Mouse (Mus musculus): ENCODE data around the gene Pgam5.

Gene Pgam5

GRCm38 (mm10) chr5:110269141-110270101 is at the start of gene Pgam5:
TSS of gene Pgam5 (minus strand) at chr5:110269913.
- DNase-seq (ENCODE audit: low spot score in 2 of 2) = peak; percentile 87 to 94

DNA sequence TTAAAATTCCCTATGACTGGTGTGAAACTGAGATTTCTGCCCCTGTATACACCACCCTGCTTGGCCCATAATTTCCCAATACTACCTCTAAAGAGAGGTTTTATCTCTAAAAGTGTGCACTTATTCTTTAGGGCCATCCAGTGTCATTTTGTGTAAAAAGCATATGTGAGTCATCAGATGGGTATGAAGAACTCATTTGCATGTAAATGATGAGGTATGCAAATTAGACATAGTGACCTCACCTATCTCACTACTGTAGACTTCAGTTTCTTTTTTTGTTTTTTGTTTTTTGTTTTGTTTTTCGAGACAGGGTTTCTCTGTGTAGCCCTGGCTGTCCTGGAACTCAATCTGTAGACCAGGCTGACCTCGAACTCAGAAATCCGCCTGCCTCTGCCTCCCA is 43.4 kb upstream of the Pgam5 start:
- DNase-seq (ENCODE audit: low spot score in 2 of 2) = no peak

- DNase-seq (ENCODE audit: low spot score in 2 of 2) = no peak
Measured at GRCm38 (mm10) chr5:110308861-110309260, 39.1 kb upstream of the Pgam5 start.

- no peak for DNase-seq (ENCODE audit: low spot score in 2 of 2)
Measured at GRCm38 (mm10) chr5:110300591-110300990, 30.9 kb upstream of the Pgam5 start.

DNA sequence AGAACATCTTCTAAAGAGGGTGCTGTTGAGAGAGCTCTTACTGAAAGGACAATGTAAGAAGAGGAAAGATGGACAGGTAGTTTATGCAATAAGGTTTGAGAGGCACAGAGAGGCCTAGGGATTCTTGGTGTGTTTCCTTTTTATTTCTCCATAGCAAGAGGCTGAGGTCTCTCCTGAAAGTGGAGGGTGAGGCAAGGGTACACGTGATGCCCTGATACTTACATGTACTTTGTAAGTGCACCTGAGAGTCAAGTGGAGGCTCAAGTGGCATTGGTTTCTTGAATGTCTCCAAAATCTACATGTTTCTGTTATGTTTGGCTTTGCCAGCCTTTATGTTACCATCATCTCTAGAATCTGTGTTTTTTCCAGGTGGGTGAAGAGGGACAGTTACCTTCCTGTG is 26.9 kb upstream of the Pgam5 start:
- no peak for DNase-seq (ENCODE audit: low spot score in 2 of 2)

DNA sequence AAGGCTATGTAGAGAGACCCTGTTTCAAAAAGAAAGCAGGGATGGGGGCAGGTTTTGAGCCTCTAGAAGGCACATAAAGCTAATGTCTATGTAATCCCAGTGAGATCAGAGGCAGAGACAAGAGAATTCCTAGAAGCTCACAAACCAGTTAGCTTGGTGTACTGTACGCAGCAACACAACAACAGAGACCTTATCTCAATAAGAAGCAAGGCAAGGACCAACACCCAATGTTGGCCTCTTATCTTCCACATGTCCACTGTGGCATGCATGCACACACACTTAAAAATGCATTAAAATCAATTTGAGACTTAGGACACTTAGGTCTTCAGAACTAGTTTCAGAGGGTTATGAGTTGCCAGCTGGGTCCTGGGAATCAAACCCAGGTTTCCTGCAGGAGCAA is 21.9 kb upstream of the Pgam5 start:
- no peak for DNase-seq (ENCODE audit: low spot score in 2 of 2)

- no peak for DNase-seq (ENCODE audit: low spot score in 2 of 2)
Measured at GRCm38 (mm10) chr5:110287084-110287475, 17.4 kb upstream of the Pgam5 start.

- DNase-seq (ENCODE audit: low spot score in 2 of 2) = no peak
Measured at GRCm38 (mm10) chr5:110286446-110287083, 16.9 kb upstream of the Pgam5 start.

- peak; percentile 84 to 95 for DNase-seq (ENCODE audit: low spot score in 2 of 2)
Measured at GRCm38 (mm10) chr5:110285770-110286445, 16.2 kb upstream of the Pgam5 start, which contains the start of the genes Pxmp2 and Pole. TSS of gene Pxmp2 (minus strand) at chr5:110286186. TSS of gene Pole (plus strand) at chr5:110286306.

DNA sequence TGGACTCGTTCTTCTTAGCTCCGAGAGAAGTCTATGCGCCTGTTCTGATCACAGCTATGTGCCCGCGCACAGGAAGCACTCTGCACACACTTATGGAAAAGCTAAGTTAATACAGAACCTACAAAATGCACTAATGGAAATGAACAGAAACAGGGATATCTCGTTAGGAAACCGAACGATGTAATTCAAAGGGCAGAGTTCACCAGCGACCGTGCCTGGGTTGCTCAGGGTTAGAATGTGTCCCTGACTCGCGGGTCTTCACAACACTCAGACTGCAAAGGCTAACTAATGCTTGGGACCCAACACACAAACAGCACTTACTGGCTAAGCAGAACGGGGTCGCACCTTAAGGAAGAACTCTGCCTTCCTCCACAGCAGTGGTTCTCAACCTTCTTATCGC is 15.4 kb upstream of the Pgam5 start:
- no peak for DNase-seq (ENCODE audit: low spot score in 2 of 2)

GRCm38 (mm10) chr5:110284536-110284935 is 14.8 kb upstream of the Pgam5 start:
- DNase-seq (ENCODE audit: low spot score in 2 of 2) = peak in 1 of 2 experiments; percentile 68

DNA sequence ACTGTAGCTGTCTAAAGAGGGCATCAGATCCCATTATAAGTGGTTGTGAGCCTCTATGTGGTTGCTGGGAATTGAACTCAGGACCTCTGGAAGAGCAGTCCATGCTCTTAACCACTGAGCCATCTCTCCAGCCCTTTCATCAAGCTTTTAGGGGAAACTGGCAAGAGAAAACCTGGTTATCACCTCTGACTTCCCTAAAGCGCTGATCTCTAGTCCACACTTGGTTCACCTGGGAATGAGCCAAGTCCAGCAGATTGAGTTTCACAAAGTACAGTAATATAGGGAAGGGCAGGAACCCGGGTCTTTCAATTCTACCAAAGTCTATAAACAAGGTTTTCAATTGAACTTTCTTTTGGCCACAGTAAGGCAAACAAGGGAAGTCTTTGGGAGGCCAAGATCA is 12.3 kb upstream of the Pgam5 start:
- no peak for DNase-seq (ENCODE audit: low spot score in 2 of 2)

DNA sequence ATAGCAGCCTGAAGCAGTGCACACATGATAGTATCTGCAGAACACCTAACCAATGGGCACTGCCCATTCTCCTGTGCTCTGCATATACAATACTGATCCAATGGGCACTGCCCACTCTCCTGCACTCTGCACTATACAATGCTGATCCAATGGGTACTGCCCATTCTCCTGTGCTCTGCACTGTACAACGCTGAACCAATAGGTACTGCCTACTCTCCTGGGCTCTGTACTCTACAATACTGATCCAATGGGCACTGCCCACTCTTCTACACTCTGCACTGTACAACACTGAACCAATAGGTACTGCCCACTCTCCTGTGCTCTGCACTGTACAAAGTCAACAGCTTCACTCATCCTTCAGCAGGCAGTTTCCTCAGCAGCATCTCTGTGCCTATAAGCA is 7.2 kb upstream of the Pgam5 start:
- no peak for DNase-seq (ENCODE audit: low spot score in 2 of 2)

- no peak for DNase-seq (ENCODE audit: low spot score in 2 of 2)
Measured at GRCm38 (mm10) chr5:110276391-110276790, 6.7 kb upstream of the Pgam5 start.

DNA sequence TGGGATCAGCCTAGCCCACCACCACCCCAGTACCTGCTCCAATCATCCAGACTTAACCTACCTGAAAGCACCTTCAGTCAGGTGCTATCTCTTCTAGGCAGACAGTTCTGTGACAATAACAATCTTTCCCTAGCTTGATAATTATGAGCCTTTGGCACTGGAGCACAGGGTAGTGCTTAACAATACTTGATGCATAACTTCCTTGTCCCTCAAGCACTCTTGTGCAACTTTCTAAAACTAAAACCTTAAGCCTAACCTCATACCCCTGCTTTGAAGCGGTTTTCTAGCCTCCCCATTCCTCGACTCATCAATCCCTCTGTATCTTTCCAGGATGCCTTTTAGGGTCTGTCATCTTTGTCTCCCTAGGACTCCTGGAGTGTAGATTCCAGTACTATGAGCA is 5.1 kb upstream of the Pgam5 start:
- DNase-seq (ENCODE audit: low spot score in 2 of 2) = no peak

GRCm38 (mm10) chr5:110274147-110274546 is 4.4 kb upstream of the Pgam5 start:
- DNase-seq (ENCODE audit: low spot score in 2 of 2) = no peak

GRCm38 (mm10) chr5:110270242-110270641 is 529 bp upstream of the Pgam5 start:
- no peak for DNase-seq (ENCODE audit: low spot score in 2 of 2)

DNA sequence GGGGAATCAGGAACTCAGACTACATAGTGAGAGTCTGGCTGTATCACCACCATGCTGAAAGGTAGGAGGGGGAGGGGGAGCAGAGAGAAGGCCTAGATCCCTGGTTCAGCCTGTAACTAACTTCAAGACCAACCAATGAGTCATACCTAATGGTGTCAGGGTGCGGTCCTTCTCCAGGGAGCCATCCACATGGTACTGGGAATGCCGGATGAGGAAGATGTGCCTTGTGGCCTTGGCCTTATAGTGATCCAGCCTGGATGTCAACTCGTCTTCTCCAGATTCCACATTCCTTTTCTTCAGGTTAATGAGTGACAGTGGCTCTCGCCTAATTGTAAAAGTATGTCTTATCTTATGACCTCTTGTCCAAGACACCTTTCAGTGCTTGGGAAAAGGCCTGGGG is 2.8 kb downstream of the Pgam5 start:
- DNase-seq (ENCODE audit: low spot score in 2 of 2) = no peak

DNA sequence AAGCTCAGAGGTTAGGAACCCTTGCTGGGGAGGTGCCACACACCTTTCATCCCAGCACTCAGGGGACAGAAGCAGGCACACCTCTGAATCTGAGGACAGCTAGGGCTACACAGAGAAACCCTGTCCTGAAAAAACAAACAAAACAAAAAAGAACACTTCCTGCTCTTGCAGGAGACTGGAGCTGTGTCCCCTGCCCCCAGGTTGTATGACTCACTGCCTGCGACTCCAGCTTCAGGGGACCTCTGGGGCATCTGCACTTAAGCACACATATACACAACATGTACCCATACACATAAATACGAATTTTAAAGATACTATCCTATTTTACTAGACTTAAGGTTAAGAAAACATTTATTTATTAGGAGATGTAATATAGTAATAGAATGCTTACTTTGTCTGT is 25.6 kb downstream of the Pgam5 start:
- DNase-seq (ENCODE audit: low spot score in 2 of 2) = no peak

GRCm38 (mm10) chr5:110232346-110232745 is 37.4 kb downstream of the Pgam5 start:
- DNase-seq (ENCODE audit: low spot score in 2 of 2) = no peak

GRCm38 (mm10) chr5:110231638-110232037 is 38.1 kb downstream of the Pgam5 start:
- no peak for DNase-seq (ENCODE audit: low spot score in 2 of 2)

- DNase-seq (ENCODE audit: low spot score in 2 of 2) = peak; percentile 90 to 91
Measured at GRCm38 (mm10) chr5:110230780-110231461, 38.8 kb downstream of the Pgam5 start, which contains the start of gene Ankle2. TSS of gene Ankle2 (plus strand) at chr5:110231004.
